Mouse (Mus musculus): ENCODE measurements around the gene Ccer2.

DNA sequence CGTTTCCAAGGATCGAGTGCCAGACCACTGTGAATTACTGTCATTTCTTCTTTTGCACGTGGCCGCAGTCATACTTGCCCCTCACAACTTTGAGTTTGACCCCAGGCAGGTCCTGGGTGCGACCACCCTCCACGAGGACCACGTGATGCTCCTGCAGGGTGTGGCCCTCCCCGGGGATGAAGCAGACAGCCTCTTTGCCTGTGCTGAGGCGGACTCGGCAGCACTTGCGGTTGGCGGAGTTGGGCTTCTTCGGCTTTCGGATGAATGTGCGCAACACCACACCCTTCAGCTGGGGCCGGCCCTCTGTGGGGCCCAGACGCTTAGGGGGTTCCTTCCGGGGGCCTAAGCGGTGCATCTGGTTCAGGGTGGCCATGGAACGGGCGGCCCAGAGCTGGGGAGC lies 16.1 kb upstream of the Ccer2 start:
- TF ChIP-seq CTCF (IDR thresholded peaks at IDR 0.05; ENCODE audit: low read depth, low read length): no peak
- TF ChIP-seq POLR2A (IDR thresholded peaks at IDR 0.05; ENCODE audit: borderline replicate concordance, low read depth, low read length): no peak
